15 mouse cellular contexts compared by ENCODE assay signal in the genomic region with DNA sequence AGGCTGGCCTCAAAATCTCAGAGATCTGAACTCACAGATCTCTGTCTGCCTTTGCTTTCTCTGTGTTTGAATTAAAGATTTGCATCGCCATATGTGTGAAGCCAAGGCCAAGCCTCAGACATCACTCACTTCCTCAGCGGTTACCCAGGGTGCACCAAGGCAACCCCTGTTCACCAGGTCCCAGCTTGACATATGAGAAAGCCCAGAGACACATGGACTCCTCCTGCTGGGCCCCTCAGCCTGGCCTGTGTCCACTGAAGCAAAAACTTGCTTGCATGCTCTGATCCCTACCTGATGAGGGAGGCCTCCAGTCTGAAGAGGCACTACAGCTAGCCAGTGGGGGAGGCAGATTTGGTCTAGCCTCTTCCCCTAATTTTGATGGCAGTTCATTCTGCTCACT.
DNase-seq lines count a peak whose midpoint lies in the region; ATAC-seq and TF ChIP-seq lines count a peak whose summit lies in the region.
"Had no signal": no experiment of that assay in that cellular context is flagged by ENCODE, and none has a peak within 500 bp of the region (broad histone marks: within the 10 kb centered on the region; RNA-seq: fewer than 3 reads in every experiment).

No protein-coding gene starts in this region.

- no peak for TF ChIP-seq EP300 in liver, postnatal 0 days (IDR thresholded peaks at IDR 0.05; ENCODE audit: low read depth)

- H3K9ac ChIP-seq in forebrain, embryonic 16.5 days (replicated peaks; ENCODE audit: low read depth, low read length): no peak overlapping the region
- no peak overlapping the region for H3K9ac ChIP-seq in limb, embryonic 12.5 days (replicated peaks)
- H3K9ac ChIP-seq in neural tube, embryonic 14.5 days (replicated peaks; ENCODE audit: low read depth, low read length): no peak overlapping the region
- H3K9ac ChIP-seq in liver, postnatal 0 days (replicated peaks): no peak overlapping the region

- 0 out of 2 replicates have a peak, but pooled peaks cover 3% of the 10 kb centered on the region for H3K36me3 ChIP-seq in heart, embryonic 10.5 days
- H3K36me3 ChIP-seq in forebrain, embryonic 16.5 days (ENCODE audit: control insufficient read depth, insufficient read depth): no peaks in the 10 kb centered on the region
- peaks cover 10% of the 10 kb centered on the region; the same call in 1 of the 2 replicates for H3K36me3 ChIP-seq in limb, embryonic 12.5 days
- no peaks in the 10 kb centered on the region for H3K36me3 ChIP-seq in neural tube, embryonic 14.5 days (ENCODE audit: control insufficient read depth, insufficient read depth, low read length)
- 0 out of 2 replicates have a peak, but pooled peaks cover 4% of the 10 kb centered on the region for H3K36me3 ChIP-seq in liver, postnatal 0 days (replicated peaks; ENCODE audit: insufficient read depth, low read length)

- peaks cover 15% of the 10 kb centered on the region; the same call in 1 of the 2 replicates for H3K27me3 ChIP-seq in heart, embryonic 10.5 days (ENCODE audit: insufficient read depth, poor library complexity, severe bottlenecking)
- no peaks in the 10 kb centered on the region for H3K27me3 ChIP-seq in forebrain, embryonic 16.5 days (replicated peaks; ENCODE audit: control insufficient read depth, insufficient read depth, low read length)
- no peaks in the 10 kb centered on the region for H3K27me3 ChIP-seq in limb, embryonic 12.5 days
- H3K27me3 ChIP-seq in neural tube, embryonic 14.5 days (ENCODE audit: control insufficient read depth, insufficient read depth, low read length): no peaks in the 10 kb centered on the region
- no peaks in the 10 kb centered on the region for H3K27me3 ChIP-seq in liver, postnatal 0 days (ENCODE audit: insufficient read depth, low read length)

- no peaks in the 10 kb centered on the region for H3K9me3 ChIP-seq in heart, embryonic 10.5 days
- H3K9me3 ChIP-seq in forebrain, embryonic 16.5 days (ENCODE audit: control insufficient read depth, low read length): no peaks in the 10 kb centered on the region
- no peaks in the 10 kb centered on the region for H3K9me3 ChIP-seq in limb, embryonic 12.5 days
- no peaks in the 10 kb centered on the region for H3K9me3 ChIP-seq in neural tube, embryonic 14.5 days (ENCODE audit: control insufficient read depth, low read length)
- H3K9me3 ChIP-seq in liver, postnatal 0 days (ENCODE audit: low read length): no peaks in the 10 kb centered on the region

- WGBS in heart, embryonic 10.5 days: 82% methylated on average over 2 of the region's 2 CpGs
- 86% methylated on average over 2 of the region's 2 CpGs for WGBS in forebrain, embryonic 16.5 days
- WGBS in limb, embryonic 12.5 days: 79% methylated on average over 2 of the region's 2 CpGs
- WGBS in neural tube, embryonic 14.5 days: 93% methylated on average over 2 of the region's 2 CpGs
- 85% methylated on average over 2 of the region's 2 CpGs for WGBS in liver, postnatal 0 days (ENCODE audit: insufficient replicate concordance)

- no peak for DNase-seq in heart, embryonic 10.5 days (ENCODE audit: low spot score)
- no peak for DNase-seq in heart, adult 18-20 months
- DNase-seq in liver, postnatal 0 days: no peak
- DNase-seq in layer of hippocampus, adult 9-10 months (ENCODE audit: low spot score): no peak
- no peak for DNase-seq in adrenal gland, postnatal 25 days
- DNase-seq: cerebellum, postnatal 10 days; gastrocnemius, postnatal 25 days; heart, postnatal 10 days; kidney, adult 8-10 months; lung, postnatal 10 days; retina, postnatal 1 day had no signal

- TF ChIP-seq CTCF in liver, postnatal 0 days (IDR thresholded peaks at IDR 0.05; ENCODE audit: low read depth): no peak

- ATAC-seq in forebrain, embryonic 16.5 days: no peak
- no peak for ATAC-seq in limb, embryonic 12.5 days (ENCODE audit: insufficient number of reproducible peaks, insufficient read depth, low FRiP score, low TSS enrichment, low read depth)
- no peak for ATAC-seq in neural tube, embryonic 14.5 days (ENCODE audit: low read depth)
- ATAC-seq in liver, postnatal 0 days: no peak

- no peak overlapping the region for H3K4me2 ChIP-seq in forebrain, embryonic 16.5 days (ENCODE audit: low read length)
- no peak overlapping the region for H3K4me2 ChIP-seq in limb, embryonic 12.5 days
- H3K4me2 ChIP-seq in neural tube, embryonic 14.5 days (ENCODE audit: low read depth, low read length): no peak overlapping the region
- H3K4me2 ChIP-seq in liver, postnatal 0 days (ENCODE audit: low read depth, low read length): no peak overlapping the region
- H3K4me2 ChIP-seq: liver, embryonic 11.5 days had no signal

- no peak overlapping the region for H3K4me3 ChIP-seq in heart, embryonic 10.5 days
- no peak overlapping the region for H3K4me3 ChIP-seq in forebrain, embryonic 16.5 days (replicated peaks; ENCODE audit: low read length)
- H3K4me3 ChIP-seq in limb, embryonic 12.5 days (replicated peaks): no peak overlapping the region
- no peak overlapping the region for H3K4me3 ChIP-seq in neural tube, embryonic 14.5 days (ENCODE audit: low read depth, low read length)
- H3K4me3 ChIP-seq in liver, postnatal 0 days (ENCODE audit: low read depth, low read length): no peak overlapping the region

- peaks cover 21% of the 10 kb centered on the region for H3K4me1 ChIP-seq in heart, embryonic 10.5 days
- H3K4me1 ChIP-seq in forebrain, embryonic 16.5 days (replicated peaks; ENCODE audit: control insufficient read depth, insufficient read depth, low read length): peaks cover 35% of the 10 kb centered on the region
- peaks cover 49% of the 10 kb centered on the region for H3K4me1 ChIP-seq in limb, embryonic 12.5 days (replicated peaks)
- H3K4me1 ChIP-seq in neural tube, embryonic 14.5 days (ENCODE audit: control insufficient read depth, insufficient read depth, low read length): peaks cover 35% of the 10 kb centered on the region
- H3K4me1 ChIP-seq in liver, postnatal 0 days (ENCODE audit: insufficient read depth): no peaks in the 10 kb centered on the region

- H3K27ac ChIP-seq in heart, embryonic 10.5 days: 0 out of 2 replicates have a peak overlapping the region, but pooled peaks have one; percentile 53
- peak overlapping the region; percentile 94; the same call in 1 of the 2 replicates for H3K27ac ChIP-seq in forebrain, embryonic 16.5 days (ENCODE audit: low read length)
- H3K27ac ChIP-seq in limb, embryonic 12.5 days: peak overlapping the region; percentile 81
- peak overlapping the region; percentile 95 for H3K27ac ChIP-seq in neural tube, embryonic 14.5 days (ENCODE audit: low read depth, low read length)
- H3K27ac ChIP-seq in liver, postnatal 0 days (ENCODE audit: low read depth): no peak overlapping the region
